Mouse (Mus musculus): Measurements from ENCODE around the gene Mgat4a. TPM values are rescaled to one million over a fixed set of nuclear protein-coding genes. Genes with fewer than 3 reads are reported as not detected.
A peak's percentile ranks its signal among the peaks of the same experiment; 100 is the strongest.

The Mgat4a gene
- polyA plus RNA-seq, 1 experiment from 2014 or later = 4.4 TPM

- Histone ChIP-seq H3K9ac (peak overlapping the region; percentile 90), H3K36me3 (peaks cover 53% of the 10 kb centered on the region), H3K27ac (0 out of 2 replicates have a peak overlapping the region, but pooled peaks have one; percentile 48), H3K9me3 (no peaks in the 10 kb centered on the region), H3K4me1 (peaks cover 23% of the 10 kb centered on the region), H3K4me2 (replicated peaks) (peak overlapping the region; percentile 85), H3K4me3 (peak overlapping the region; percentile 92), H3K27me3 (no peaks in the 10 kb centered on the region)
- ATAC-seq (ENCODE audit: low FRiP score, low read depth) = peak; percentile 44; the same call in 1 of the 2 replicates
- WGBS = 2% methylated on average over 40 of the region's 40 CpGs
These were observed 110.4 kb downstream of the Mgat4a start for GRCm38 (mm10) chr1:37430297-37430840.

- Histone ChIP-seq H3K27me3 (no peaks in the 10 kb centered on the region), H3K9me3 (no peaks in the 10 kb centered on the region), H3K36me3 (peaks cover 54% of the 10 kb centered on the region), H3K9ac (peak within 1 kb of the TSS; percentile 90), H3K4me3 (peak within 1 kb of the TSS; percentile 92), H3K4me2 (replicated peaks) (peak within 1 kb of the TSS; percentile 88), H3K4me1 (peaks cover 23% of the 10 kb centered on the region), H3K27ac (0 out of 2 replicates have a peak within 1 kb of the TSS, but pooled peaks have one; percentile 48)
- ATAC-seq (ENCODE audit: low FRiP score, low read depth) = peak; percentile 98
- 4% methylated on average over 57 of the region's 57 CpGs for WGBS
These were observed 111.2 kb downstream of the Mgat4a start, which contains the start of the genes Coa5 and Unc50 for GRCm38 (mm10) chr1:37429366-37430296. TSS of gene Coa5 (minus strand) at chr1:37430103. TSS of gene Unc50 (plus strand) at chr1:37430139.

GRCm38 (mm10) chr1:37428911-37429310 is 111.9 kb downstream of the Mgat4a start:
- H3K4me2 ChIP-seq (replicated peaks) = peak overlapping the region; percentile 88
- H3K9ac ChIP-seq = peak overlapping the region; percentile 90
- peaks cover 57% of the 10 kb centered on the region for H3K36me3 ChIP-seq
- H3K4me3 ChIP-seq = peak overlapping the region; percentile 92
- H3K27ac ChIP-seq = no peak overlapping the region
- peaks cover 5% of the 10 kb centered on the region; the same call in 1 of the 2 replicates for H3K9me3 ChIP-seq
- H3K27me3 ChIP-seq = no peaks in the 10 kb centered on the region
- no peak for ATAC-seq (ENCODE audit: low FRiP score, low read depth)
- H3K4me1 ChIP-seq = peaks cover 23% of the 10 kb centered on the region
- WGBS = 70% methylated on average over 2 of the region's 2 CpGs

GRCm38 (mm10) chr1:37427144-37427875 is 113.5 kb downstream of the Mgat4a start:
- no peak overlapping the region for H3K27ac ChIP-seq
- ATAC-seq (ENCODE audit: low FRiP score, low read depth) = no peak
- peaks cover 23% of the 10 kb centered on the region for H3K4me1 ChIP-seq
- no peak overlapping the region for H3K4me2 ChIP-seq (replicated peaks)
- H3K4me3 ChIP-seq = no peak overlapping the region
- WGBS = 95% methylated on average over 8 of the region's 8 CpGs
- H3K9me3 ChIP-seq = peaks cover 5% of the 10 kb centered on the region; the same call in 1 of the 2 replicates
- H3K9ac ChIP-seq = no peak overlapping the region
- peaks cover 57% of the 10 kb centered on the region for H3K36me3 ChIP-seq
- H3K27me3 ChIP-seq = no peaks in the 10 kb centered on the region

- Histone ChIP-seq H3K9ac (no peak overlapping the region), H3K27ac (no peak overlapping the region), H3K9me3 (peaks cover 5% of the 10 kb centered on the region; the same call in 1 of the 2 replicates), H3K4me2 (replicated peaks) (no peak overlapping the region), H3K4me1 (no peaks in the 10 kb centered on the region), H3K36me3 (peaks cover 64% of the 10 kb centered on the region), H3K27me3 (no peaks in the 10 kb centered on the region), H3K4me3 (no peak overlapping the region)
- no peak for ATAC-seq (ENCODE audit: low FRiP score, low read depth)
- 90% methylated on average over 1 of the region's 1 CpGs for WGBS
These were observed 121.4 kb downstream of the Mgat4a start for GRCm38 (mm10) chr1:37419420-37419819.

GRCm38 (mm10) chr1:37415394-37415793 is 125.4 kb downstream of the Mgat4a start:
- Histone ChIP-seq H3K4me1 (no peaks in the 10 kb centered on the region), H3K9ac (no peak overlapping the region), H3K27ac (no peak overlapping the region), H3K4me3 (no peak overlapping the region), H3K27me3 (no peaks in the 10 kb centered on the region), H3K9me3 (no peaks in the 10 kb centered on the region), H3K4me2 (replicated peaks) (no peak overlapping the region), H3K36me3 (peaks cover 36% of the 10 kb centered on the region)
- ATAC-seq (ENCODE audit: low FRiP score, low read depth) = no peak
- 84% methylated on average over 1 of the region's 1 CpGs for WGBS

GRCm38 (mm10) chr1:37409647-37410046 is 131.2 kb downstream of the Mgat4a start:
- peaks cover 4% of the 10 kb centered on the region; the same call in 1 of the 2 replicates for H3K27me3 ChIP-seq
- no peak overlapping the region for H3K9ac ChIP-seq

GRCm38 (mm10) chr1:37408678-37409077 is 132.1 kb downstream of the Mgat4a start:
- no peak overlapping the region for H3K27ac ChIP-seq
- peaks cover 3% of the 10 kb centered on the region; the same call in 1 of the 2 replicates for H3K4me1 ChIP-seq
- H3K4me3 ChIP-seq = no peak overlapping the region
- H3K27me3 ChIP-seq = peaks cover 4% of the 10 kb centered on the region; the same call in 1 of the 2 replicates
- H3K9ac ChIP-seq = no peak overlapping the region
- no peak overlapping the region for H3K4me2 ChIP-seq (replicated peaks)
- H3K36me3 ChIP-seq = no peaks in the 10 kb centered on the region
- no peak for ATAC-seq (ENCODE audit: low FRiP score, low read depth)
- WGBS = 70% methylated on average over 3 of the region's 3 CpGs
- no peaks in the 10 kb centered on the region for H3K9me3 ChIP-seq

More at GRCm38 (mm10) chr1:37409647-37410046, 131.2 kb downstream of the Mgat4a start:
- Histone ChIP-seq H3K9me3 (no peaks in the 10 kb centered on the region), H3K36me3 (no peaks in the 10 kb centered on the region), H3K4me3 (no peak overlapping the region), H3K4me1 (peaks cover 3% of the 10 kb centered on the region; the same call in 1 of the 2 replicates), H3K4me2 (replicated peaks) (no peak overlapping the region), H3K27ac (no peak overlapping the region)
- no peak for ATAC-seq (ENCODE audit: low FRiP score, low read depth)

- Histone ChIP-seq H3K4me3 (no peak overlapping the region), H3K9me3 (no peaks in the 10 kb centered on the region), H3K4me1 (peaks cover 3% of the 10 kb centered on the region; the same call in 1 of the 2 replicates), H3K4me2 (replicated peaks) (no peak overlapping the region), H3K36me3 (no peaks in the 10 kb centered on the region), H3K27me3 (peaks cover 4% of the 10 kb centered on the region; the same call in 1 of the 2 replicates), H3K9ac (no peak overlapping the region), H3K27ac (no peak overlapping the region)
- no peak for ATAC-seq (ENCODE audit: low FRiP score, low read depth)
- WGBS = 69% methylated on average over 8 of the region's 8 CpGs
These were observed 132.8 kb downstream of the Mgat4a start for GRCm38 (mm10) chr1:37408059-37408458.

- ATAC-seq (ENCODE audit: low FRiP score, low read depth) = no peak
- Histone ChIP-seq H3K4me1 (peaks cover 3% of the 10 kb centered on the region; the same call in 1 of the 2 replicates), H3K4me2 (replicated peaks) (no peak overlapping the region), H3K36me3 (peaks cover 8% of the 10 kb centered on the region; the same call in 1 of the 2 replicates), H3K27ac (no peak overlapping the region), H3K9me3 (no peaks in the 10 kb centered on the region), H3K4me3 (no peak overlapping the region), H3K27me3 (peaks cover 4% of the 10 kb centered on the region; the same call in 1 of the 2 replicates), H3K9ac (no peak overlapping the region)
- WGBS = 80% methylated on average over 8 of the region's 8 CpGs
These were observed 133.6 kb downstream of the Mgat4a start for GRCm38 (mm10) chr1:37407228-37407627.

GRCm38 (mm10) chr1:37405137-37405536 is 135.7 kb downstream of the Mgat4a start:
- 95% methylated on average over 2 of the region's 2 CpGs for WGBS
- Histone ChIP-seq H3K4me2 (replicated peaks) (no peak overlapping the region), H3K4me3 (no peak overlapping the region), H3K36me3 (peaks cover 8% of the 10 kb centered on the region; the same call in 1 of the 2 replicates), H3K27ac (no peak overlapping the region), H3K27me3 (peaks cover 4% of the 10 kb centered on the region; the same call in 1 of the 2 replicates), H3K4me1 (peaks cover 3% of the 10 kb centered on the region; the same call in 1 of the 2 replicates), H3K9me3 (no peaks in the 10 kb centered on the region), H3K9ac (no peak overlapping the region)
- no peak for ATAC-seq (ENCODE audit: low FRiP score, low read depth)

Measured in limb, embryonic 13.5 days (tissue).